Mouse (Mus musculus) right cerebral cortex, adult 18-20 months (tissue): Measurements from ENCODE around the gene Mdga2.

ENCODE experiments used
- DNase-seq: peaks from one replicate; pipeline ENCODE4 v3.0.0; 2022; ENCODE audit warnings: mixed read lengths

Mdga2 gene

GRCm38 (mm10) chr12:67222221-67223025, at the start of gene Mdga2:
Mdga2 (minus strand) TSS chr12:67222549.
- DNase-seq = peak; percentile 87

- no peak for DNase-seq
Observed at GRCm38 (mm10) chr12:67267409-67267808, 45.1 kb upstream of the Mdga2 start.

GRCm38 (mm10) chr12:67223530-67223929, 1.2 kb upstream of the Mdga2 start:
- DNase-seq = no peak

GRCm38 (mm10) chr12:67221329-67222220, 774 bp downstream of the Mdga2 start:
- DNase-seq = peak; percentile 79

- peak; percentile 74 for DNase-seq
Observed at GRCm38 (mm10) chr12:67220641-67221231, 1.6 kb downstream of the Mdga2 start.

- DNase-seq = no peak
Observed at GRCm38 (mm10) chr12:67220041-67220440, 2.3 kb downstream of the Mdga2 start.

- no peak for DNase-seq
Observed at GRCm38 (mm10) chr12:67219564-67219963, 2.8 kb downstream of the Mdga2 start.

- peak; percentile 25 for DNase-seq
Observed at GRCm38 (mm10) chr12:67212801-67213200, 9.5 kb downstream of the Mdga2 start.

GRCm38 (mm10) chr12:67178155-67178554, 44.2 kb downstream of the Mdga2 start:
- DNase-seq = no peak

- no peak for DNase-seq
Observed at GRCm38 (mm10) chr12:67156569-67157237, 65.6 kb downstream of the Mdga2 start.

GRCm38 (mm10) chr12:67153077-67153476, 69.3 kb downstream of the Mdga2 start:
- no peak for DNase-seq

GRCm38 (mm10) chr12:67141605-67142004, 80.7 kb downstream of the Mdga2 start:
- no peak for DNase-seq

- DNase-seq = no peak
Observed at GRCm38 (mm10) chr12:67140131-67140530, 82.2 kb downstream of the Mdga2 start.

- no peak for DNase-seq
Observed at GRCm38 (mm10) chr12:67127457-67127856, 94.9 kb downstream of the Mdga2 start.

- no peak for DNase-seq
Observed at GRCm38 (mm10) chr12:67123874-67124273, 98.5 kb downstream of the Mdga2 start.

- DNase-seq = no peak
Observed at GRCm38 (mm10) chr12:67118652-67119515, 103.5 kb downstream of the Mdga2 start.

GRCm38 (mm10) chr12:67104171-67104570, 118.2 kb downstream of the Mdga2 start:
- DNase-seq = no peak

- no peak for DNase-seq
Observed at GRCm38 (mm10) chr12:67094414-67094813, 127.9 kb downstream of the Mdga2 start.

GRCm38 (mm10) chr12:67090420-67090965, 131.9 kb downstream of the Mdga2 start:
- no peak for DNase-seq

GRCm38 (mm10) chr12:67059136-67060014, 163.0 kb downstream of the Mdga2 start:
- DNase-seq = no peak
